Mouse (Mus musculus): Measurements from ENCODE around the gene Lep.

Lep gene

DNA sequence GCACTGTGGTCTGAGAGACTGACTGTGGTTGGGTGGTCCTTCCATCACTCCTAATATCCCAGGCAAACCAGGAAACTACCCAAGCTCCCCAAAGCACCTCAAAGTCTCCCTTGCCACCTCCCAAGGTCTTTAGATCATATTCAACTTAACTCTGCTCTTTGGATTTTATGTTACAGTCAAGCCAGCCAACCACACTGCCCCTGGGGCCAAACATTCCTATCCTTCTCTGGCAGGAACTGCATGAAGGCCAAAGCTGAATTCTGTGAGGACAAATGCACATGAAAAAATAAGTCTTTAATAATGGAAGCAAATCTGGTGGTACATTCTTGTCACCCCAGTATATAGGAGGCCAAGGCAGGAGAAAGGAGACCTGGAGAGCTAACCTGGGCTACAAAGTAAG is 16.0 kb upstream of the Lep start:
- no peak for DNase-seq (ENCODE audit: extremely low spot score)

DNA sequence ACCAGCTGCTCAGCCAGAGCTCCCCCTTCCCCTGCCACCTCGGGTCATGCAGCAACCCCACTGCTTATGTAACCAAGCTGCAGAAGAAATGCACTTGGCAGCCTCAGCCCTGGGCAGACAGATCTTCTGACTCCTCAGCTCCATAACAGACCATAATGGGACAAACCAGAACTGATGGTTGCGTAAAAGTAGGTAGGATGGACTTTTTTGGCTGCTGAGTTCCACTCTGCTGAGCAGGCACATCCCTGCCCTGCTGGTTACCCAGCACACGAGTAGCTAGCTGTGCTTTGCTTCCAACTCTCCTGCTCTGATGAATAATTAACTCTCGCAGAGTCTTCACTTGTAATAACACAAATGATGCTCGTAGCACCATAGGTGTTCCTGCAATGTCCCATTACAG is 10.1 kb upstream of the Lep start:
- DNase-seq (ENCODE audit: extremely low spot score), result no peak

DNA sequence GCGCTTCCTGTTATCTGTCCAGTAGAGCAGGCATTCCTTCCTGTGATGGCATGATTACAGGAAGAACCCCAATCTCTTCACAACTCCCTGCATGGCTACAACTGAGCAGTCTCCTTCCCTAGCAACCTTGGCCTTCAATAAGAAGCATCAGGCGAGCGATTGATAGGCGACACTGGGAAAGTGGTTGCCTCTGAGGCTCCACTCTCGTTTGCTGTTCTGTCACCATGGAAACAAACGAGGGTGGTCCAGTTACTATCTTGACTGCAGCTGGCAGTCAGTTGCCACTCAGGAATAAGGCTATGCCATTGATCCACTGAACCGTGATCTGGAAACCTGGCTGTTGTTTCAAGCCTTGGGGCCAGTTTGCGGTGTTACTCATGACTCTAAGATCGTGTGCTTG is 7.8 kb upstream of the Lep start:
- DNase-seq (ENCODE audit: extremely low spot score), result no peak

GRCm38 (mm10) chr6:29053181-29053580 is 6.8 kb upstream of the Lep start:
- no peak for DNase-seq (ENCODE audit: extremely low spot score)

- DNase-seq (ENCODE audit: extremely low spot score), result no peak
These were observed 3.6 kb upstream of the Lep start for GRCm38 (mm10) chr6:29056377-29056776.

- no peak for DNase-seq (ENCODE audit: extremely low spot score)
These were observed 6.4 kb downstream of the Lep start for GRCm38 (mm10) chr6:29066389-29066790.

GRCm38 (mm10) chr6:29072258-29072657 is 12.2 kb downstream of the Lep start:
- DNase-seq (ENCODE audit: extremely low spot score), result no peak

GRCm38 (mm10) chr6:29073462-29074132 is 13.6 kb downstream of the Lep start:
- DNase-seq (ENCODE audit: extremely low spot score), result no peak

- DNase-seq (ENCODE audit: extremely low spot score), result no peak
These were observed 14.1 kb downstream of the Lep start for GRCm38 (mm10) chr6:29074133-29074469.

GRCm38 (mm10) chr6:29079291-29079690 is 19.3 kb downstream of the Lep start:
- DNase-seq (ENCODE audit: extremely low spot score), result no peak

DNA sequence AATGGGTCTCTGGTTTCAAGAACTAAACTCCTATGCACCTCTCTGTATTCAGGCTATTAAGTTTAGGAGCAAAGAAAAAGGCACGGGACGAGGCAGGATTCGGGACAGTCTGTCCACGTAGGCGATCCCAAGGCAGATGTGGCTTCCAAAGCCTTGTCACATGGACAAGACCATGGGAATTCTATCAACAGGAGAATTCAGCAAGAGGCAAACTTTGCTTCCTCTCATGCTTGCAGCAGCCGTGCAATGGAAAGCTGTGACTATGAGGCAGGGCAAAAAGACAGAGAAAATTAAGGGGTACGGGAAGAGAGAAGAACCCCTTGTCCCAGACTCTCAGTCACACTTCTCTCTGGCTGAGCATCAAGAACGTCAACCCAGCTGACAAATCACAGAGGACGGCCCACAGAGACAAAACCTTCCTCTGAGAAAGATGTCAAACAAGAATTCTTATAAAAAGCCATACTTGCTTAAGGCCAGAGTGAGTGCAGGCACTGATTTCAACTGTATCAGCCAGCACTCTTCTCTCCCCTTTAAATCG is 21.9 kb downstream of the Lep start:
- no peak for DNase-seq (ENCODE audit: extremely low spot score)

GRCm38 (mm10) chr6:29082776-29083354 is 22.8 kb downstream of the Lep start:
- no peak for DNase-seq (ENCODE audit: extremely low spot score)

- no peak for DNase-seq (ENCODE audit: extremely low spot score)
These were observed 24.4 kb downstream of the Lep start for GRCm38 (mm10) chr6:29084401-29084800.

DNA sequence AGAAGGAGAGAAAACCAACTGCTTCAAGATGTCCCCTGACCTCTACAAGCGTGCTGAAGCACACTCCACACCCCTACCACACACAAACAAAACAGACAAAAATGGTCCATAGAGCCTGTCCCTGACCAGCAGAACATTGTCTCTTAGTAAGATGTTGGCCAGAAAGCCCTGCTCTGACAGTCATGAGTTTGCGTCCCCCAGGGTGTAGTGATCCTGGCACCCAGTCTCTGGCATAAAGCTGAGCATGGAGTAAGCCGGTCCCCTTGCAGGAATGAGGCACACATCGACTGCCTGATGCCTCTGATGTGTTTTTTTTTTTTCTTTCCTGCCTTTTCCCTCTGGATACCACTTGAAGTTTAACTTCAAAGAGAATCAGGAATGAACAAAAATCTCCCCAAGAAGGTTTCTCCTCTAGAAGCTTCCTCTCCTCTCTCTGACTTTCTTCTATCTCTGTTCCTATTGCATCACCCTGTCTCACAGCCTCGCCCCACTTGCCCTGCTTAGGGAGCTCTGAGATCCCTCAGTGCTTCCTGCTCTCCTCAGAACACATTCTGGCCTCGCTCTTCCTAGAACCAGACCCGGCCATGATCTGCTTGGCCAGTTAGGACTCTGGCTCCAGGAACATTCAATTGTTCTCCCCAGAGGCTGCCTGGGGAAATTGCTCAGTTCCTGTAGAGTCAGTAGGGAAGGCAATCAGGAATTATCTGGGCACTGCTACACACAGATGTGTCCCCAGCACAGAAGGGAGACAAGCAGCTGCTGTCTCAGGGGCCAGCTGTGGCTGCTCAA is 28.1 kb downstream of the Lep start:
- DNase-seq (ENCODE audit: extremely low spot score), result no peak

GRCm38 (mm10) chr6:29092234-29092633 is 32.2 kb downstream of the Lep start:
- no peak for DNase-seq (ENCODE audit: extremely low spot score)

DNA sequence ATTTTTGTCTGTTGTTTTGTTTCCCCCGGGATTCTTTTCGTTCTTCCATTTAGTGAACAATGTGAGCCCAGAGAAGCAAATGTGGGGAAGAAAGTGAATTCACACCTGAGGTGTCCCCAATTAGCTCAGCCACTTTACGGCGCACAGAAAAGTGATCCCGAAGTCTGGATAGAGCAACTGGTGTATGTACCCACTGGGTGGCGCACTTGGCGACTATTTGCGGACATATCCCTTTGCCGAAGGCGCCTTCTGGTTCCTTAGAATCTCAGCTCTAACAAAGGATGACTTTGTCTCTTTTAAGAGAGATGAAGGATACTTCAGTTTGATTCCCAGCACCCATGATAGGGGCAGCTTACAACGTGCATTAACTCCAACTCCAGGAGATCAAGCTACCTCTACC is 32.9 kb downstream of the Lep start:
- DNase-seq (ENCODE audit: extremely low spot score), result no peak

GRCm38 (mm10) chr6:29099536-29100170 is 39.6 kb downstream of the Lep start:
- DNase-seq (ENCODE audit: extremely low spot score), result no peak

GRCm38 (mm10) chr6:29100423-29100822 is 40.4 kb downstream of the Lep start:
- peak; percentile 24 for DNase-seq (ENCODE audit: extremely low spot score)

DNA sequence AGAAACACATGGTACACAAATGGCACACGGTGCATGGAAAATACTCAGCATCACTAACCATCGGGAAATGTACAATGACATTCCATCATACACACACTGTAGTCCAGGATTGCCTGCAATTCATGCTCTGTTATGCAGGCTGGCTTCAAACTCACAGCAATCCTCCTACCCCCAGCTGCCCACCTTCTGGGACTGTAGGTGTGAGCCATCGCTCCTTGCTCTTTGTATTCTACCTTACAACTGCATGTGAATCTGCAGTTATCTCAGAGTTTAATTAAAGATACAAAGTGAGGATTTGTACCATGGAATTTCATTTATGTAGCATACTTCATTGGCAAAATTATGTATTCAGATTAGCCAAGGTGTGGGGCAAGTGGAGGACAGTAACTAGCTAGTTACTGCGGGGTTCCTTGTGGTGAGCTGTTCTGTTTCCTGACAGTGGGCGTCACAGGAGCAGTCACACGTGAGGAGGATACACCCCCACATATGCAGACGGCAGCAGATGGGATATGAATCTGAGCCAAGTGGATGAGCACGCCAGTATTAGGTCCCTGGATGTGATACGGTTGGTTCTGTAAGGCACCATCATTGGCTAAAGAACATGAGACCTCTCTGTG is 41.3 kb downstream of the Lep start:
- DNase-seq (ENCODE audit: extremely low spot score), result no peak

DNA sequence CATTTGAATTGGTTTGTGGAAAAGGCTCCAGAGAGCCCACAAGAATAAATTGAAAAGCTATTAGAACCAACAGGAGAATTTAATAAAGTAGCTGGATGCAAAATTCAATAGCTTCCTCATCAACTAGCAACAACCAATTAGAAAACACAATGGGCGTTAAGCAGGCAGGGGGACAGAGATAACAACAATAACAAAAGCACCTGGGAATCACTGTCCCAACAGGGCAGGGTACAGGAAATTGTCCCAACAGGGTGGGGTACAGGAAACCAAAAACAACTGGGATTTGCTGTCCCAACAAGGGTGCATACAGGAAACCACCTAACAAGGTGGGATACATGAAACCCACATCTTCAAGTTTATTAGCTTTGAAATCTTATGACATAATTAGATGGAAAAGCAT is 48.4 kb downstream of the Lep start:
- no peak for DNase-seq (ENCODE audit: extremely low spot score)

- no peak for DNase-seq (ENCODE audit: extremely low spot score)
These were observed 51.5 kb downstream of the Lep start for GRCm38 (mm10) chr6:29111501-29111900.

- no peak for DNase-seq (ENCODE audit: extremely low spot score)
These were observed 55.7 kb downstream of the Lep start for GRCm38 (mm10) chr6:29115756-29116155.
